Mouse (Mus musculus): ENCODE results near the gene Rsf1.

DNA sequence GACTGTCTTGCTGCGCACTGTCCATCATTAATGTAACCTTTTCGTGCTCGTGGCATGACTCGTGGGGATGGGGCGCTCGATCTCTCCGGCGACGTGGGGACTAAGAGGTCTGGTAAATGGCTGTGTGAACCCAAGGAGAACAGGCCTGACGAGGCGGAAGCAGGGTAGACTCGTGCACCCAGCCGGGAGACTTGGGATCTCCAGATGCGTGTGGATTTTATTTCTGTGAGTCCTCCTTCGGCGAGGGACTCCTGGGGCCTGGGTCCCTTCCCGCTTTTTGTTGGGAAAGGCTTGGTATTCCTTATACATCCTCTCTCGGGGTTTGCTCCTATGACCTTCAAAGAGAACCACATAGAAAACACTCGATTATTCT, 116.4 kb downstream of the Rsf1 start:
- TF ChIP-seq CTCF (conservative IDR thresholded peaks at IDR 0.05; ENCODE audit: insufficient read depth, insufficient read length, low read depth, low read length) (no peak), POLR2A (IDR thresholded peaks at IDR 0.05; ENCODE audit: low read depth, low read length) (no peak)
